Mouse (Mus musculus): Measurements from ENCODE around the gene Pianp. TPM values are rescaled to one million over a fixed set of nuclear protein-coding genes. Genes with fewer than 3 reads are reported as not detected.
A peak's percentile ranks its signal among the peaks of the same experiment; 100 is the strongest.
"Not testable (repeated sequence)": the region's sequence is repeated elsewhere in the genome, so short reads cannot be mapped to it uniquely, and the experiment has no call there.

Gene Pianp
- total RNA-seq, 2 experiments from 2014 or later: 0.16 to 0.72 TPM

GRCm38 (mm10) chr6:125003706-125004105 lies 7.2 kb downstream of the Pianp start:
- intact Hi-C loops (cut with DNase I; ENCODE audit: low total_unique reads): no loop called here
- DNase-seq: no peak

DNA sequence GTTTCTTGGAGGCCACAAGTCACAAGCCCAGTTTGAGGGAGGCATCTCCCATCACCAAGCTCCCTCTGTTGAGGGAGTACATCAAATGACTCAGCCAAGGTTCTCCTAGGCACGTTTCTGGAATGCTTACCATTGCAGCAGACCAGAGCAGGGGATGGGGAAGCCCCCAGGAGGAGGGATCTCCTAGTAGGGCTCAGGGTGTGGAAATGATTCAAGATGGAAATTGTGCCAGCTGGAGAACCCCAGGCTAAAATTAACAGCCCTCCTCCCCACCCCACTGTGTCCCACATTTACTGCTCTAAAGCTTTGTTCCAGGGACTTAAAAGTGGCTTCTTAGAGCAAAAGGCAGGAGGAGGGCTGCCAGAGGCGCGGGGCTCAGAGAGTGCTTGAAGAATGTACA lies 8.6 kb downstream of the Pianp start:
- no peak for DNase-seq
- intact Hi-C loops (cut with DNase I; ENCODE audit: low total_unique reads): no loop called here

DNA sequence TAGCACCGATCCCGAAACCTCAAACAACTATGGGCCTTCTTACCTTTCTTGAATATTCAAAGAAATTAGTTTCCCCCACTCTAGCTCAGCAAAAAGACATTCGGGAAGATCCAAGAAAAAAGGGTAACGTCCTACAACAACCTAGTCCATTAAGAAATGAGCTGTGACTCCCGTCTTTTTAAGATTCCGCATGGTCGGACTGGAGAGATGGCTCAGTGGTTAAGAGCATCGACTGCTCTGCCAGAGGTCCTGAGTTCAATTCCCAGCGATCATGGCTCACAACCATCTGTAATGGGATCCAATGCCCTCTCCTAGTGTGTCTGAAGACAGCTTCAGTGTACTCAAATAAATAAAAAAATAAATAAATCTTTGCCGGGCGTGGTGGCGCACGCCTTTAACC lies 11.6 kb downstream of the Pianp start:
- DNase-seq: no peak
- intact Hi-C loops (cut with DNase I; ENCODE audit: low total_unique reads): no loop called here

DNA sequence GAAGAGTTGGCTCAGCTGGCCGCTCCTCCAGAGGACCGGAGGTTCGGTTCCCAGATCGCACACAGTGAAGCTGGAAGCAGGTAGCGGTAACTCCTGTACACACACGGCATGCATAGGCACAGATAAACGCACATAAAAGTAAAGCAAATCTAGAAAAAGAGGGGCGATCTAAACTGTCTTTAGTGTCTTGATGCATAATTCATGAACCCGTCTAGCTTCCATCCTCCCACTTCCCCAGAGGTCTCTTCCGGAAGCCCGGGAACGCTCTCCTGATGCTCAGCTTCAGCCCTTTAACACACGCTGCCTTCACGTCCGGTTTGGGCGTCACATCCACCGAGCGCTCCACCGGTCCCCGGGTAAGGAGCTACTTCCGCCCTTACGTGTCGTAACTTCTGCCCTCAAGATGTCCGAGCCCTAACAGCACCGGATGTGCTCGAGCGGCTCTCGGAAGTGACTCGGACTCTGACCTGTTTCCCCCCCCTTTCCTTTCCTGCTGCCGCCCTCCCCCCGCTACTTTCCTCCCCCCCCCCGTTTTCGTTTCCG lies 12.2 kb downstream of the Pianp start:
- DNase-seq: peak; percentile 97
- intact Hi-C loops (cut with DNase I; ENCODE audit: low total_unique reads): no loop called here

- DNase-seq: no peak
- intact Hi-C loops (cut with DNase I; ENCODE audit: low total_unique reads): no loop called here
Observed at GRCm38 (mm10) chr6:125009129-125009180, 12.5 kb downstream of the Pianp start, which contains the start of gene Zfp384. Gene Zfp384, plus strand, starts transcription at chr6:125009145.

DNA sequence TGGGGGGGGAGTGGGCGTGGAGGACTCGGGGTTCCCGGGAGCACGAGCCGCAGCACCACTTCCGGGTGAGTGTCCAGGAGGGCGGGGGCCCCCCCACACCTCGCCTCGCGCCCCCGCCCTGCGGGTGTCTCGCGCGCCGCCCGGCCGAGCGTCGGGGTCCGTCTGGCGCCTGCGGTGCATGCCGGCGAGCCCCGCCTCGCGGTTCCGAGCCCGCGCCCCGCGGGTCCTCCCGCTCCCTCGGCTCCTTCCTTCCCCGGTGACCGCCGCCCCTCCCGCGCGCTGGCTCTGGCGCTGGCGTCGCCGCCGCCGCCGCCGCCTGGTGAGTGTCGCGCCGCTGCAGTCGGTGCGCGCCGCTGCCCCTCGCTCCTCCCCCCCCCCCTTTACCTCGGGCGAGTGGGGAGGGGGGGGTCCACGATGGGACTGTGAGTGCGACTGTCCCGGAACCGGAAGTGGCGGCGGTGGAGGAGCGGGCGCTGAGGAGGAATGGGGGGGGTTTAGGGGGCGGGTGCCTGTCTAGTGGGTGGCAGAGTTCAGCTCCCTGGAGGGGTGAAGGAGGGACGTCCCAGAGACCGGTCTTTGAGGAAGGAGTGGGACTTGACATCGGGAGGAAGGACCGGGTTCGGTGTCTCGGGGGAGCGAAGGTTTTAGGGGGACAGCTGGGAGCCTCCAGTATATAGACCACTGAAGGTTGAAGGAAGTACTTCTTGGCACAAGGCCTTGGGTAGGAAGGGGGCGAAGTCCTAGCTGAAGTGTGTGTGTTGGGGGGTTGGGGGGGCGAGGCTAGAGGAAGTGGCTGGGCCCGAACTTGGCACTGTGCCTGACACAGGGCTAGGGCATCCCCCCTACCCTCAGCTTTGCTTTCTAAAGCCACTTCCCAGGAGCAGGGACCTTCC lies 12.9 kb downstream of the Pianp start:
- DNase-seq: peak; percentile 90
- intact Hi-C loops (cut with DNase I; ENCODE audit: low total_unique reads): no loop called here

GRCm38 (mm10) chr6:125017682-125018081 lies 21.2 kb downstream of the Pianp start:
- intact Hi-C loops (cut with DNase I; ENCODE audit: low total_unique reads): no loop called here

DNA sequence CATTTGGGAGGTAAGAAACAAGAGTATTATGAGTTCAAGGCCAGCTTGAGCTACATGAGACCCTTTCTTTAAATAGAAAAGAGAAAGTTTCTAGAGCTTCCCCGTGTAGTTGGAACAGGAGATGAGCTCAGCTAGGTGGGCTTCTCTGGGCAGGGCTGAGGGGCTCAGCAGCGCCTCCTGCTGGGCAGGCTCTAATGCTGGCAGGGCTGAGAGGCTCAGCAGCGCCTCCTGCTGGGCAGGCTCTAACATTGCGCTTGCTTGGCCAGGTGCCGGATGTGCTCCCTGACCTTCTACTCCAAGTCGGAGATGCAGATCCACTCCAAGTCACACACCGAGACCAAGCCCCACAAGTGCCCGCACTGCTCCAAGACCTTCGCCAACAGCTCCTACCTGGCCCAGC lies 34.0 kb downstream of the Pianp start:
- intact Hi-C loops (cut with DNase I; ENCODE audit: low total_unique reads): not testable (repeated sequence)
- peak; percentile 62 for DNase-seq

More at GRCm38 (mm10) chr6:125017682-125018081, 21.2 kb downstream of the Pianp start:
- no peak for DNase-seq

- intact Hi-C loops (cut with DNase I; ENCODE audit: low total_unique reads): no loop called here
Observed at GRCm38 (mm10) chr6:125031604-125032003, 35.1 kb downstream of the Pianp start.

DNA sequence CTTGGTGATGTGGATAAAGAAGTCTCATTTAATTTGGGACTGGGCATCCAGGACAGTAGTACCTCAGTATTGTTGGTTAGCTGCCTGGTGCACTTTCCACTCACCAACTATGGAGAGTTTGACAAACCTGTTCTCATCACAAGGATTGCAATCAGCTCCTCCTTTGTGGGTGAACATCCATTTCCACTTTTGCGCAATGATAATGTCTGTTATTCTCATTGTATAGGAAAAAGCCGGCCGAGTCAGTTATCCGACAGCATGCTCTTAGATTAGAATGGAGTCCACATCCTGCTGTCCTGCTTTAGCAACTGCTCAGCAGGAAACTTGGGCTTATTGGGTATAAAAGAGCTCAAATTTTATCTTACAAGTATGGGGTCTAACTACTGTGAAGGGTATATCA lies 42.2 kb downstream of the Pianp start:
- no peak for DNase-seq
- intact Hi-C loops (cut with DNase I; ENCODE audit: low total_unique reads): no loop called here

More at GRCm38 (mm10) chr6:125031604-125032003, 35.1 kb downstream of the Pianp start:
- no peak for DNase-seq

- no peak for DNase-seq
- intact Hi-C loops (cut with DNase I; ENCODE audit: low total_unique reads): no loop called here
Observed at GRCm38 (mm10) chr6:125039131-125039530, 42.6 kb downstream of the Pianp start.

GRCm38 (mm10) chr6:125039533-125040153 lies 43.1 kb downstream of the Pianp start, which contains the start of gene Ing4:
Gene Ing4, plus strand, starts transcription at chr6:125039760.
- peak; percentile 89 for DNase-seq
- intact Hi-C loops (cut with DNase I; ENCODE audit: low total_unique reads): no loop called here

DNA sequence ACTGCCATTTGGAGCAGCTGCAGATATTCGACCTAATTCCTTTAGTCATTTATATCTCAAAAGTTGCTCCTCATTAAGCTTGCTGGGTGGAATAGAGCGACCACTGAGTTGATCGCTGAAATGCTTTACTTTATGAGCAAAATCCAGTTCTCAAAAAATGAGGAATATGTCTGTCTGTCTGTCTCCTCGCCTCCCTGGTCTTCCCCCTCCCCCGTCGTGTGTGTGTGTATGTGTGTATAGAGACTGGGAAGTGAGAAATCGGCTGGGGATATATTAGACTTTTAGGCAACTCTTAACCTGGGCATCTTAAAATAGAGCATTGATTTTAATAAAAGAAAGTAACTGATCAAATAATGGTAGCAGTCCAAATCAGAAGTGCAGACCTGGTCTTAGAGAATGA lies 43.7 kb downstream of the Pianp start:
- intact Hi-C loops (cut with DNase I; ENCODE audit: low total_unique reads): no loop called here
- DNase-seq: no peak

- intact Hi-C loops (cut with DNase I; ENCODE audit: low total_unique reads): no loop called here
- DNase-seq: no peak
Observed at GRCm38 (mm10) chr6:125041047-125041446, 44.6 kb downstream of the Pianp start.

DNA sequence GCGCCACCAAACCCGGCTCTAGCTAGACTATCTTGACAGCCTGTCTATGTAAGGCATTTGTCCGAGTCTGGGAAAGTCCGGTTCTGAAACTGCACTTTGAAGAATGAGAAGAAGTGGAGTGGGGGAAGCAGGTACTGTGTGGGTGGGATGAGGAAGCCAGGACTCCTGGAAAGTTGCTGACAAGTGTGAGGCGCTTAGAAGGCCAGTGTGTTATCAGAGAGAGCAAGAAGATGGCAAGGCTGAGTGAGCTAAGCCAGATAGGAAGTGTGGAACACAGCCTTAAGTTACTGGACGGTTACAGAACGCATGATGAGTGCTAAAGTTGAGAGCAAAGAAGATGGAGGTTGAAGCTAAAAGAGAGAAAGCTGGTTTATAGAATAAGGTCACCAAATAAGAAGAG lies 45.6 kb downstream of the Pianp start:
- intact Hi-C loops (cut with DNase I; ENCODE audit: low total_unique reads): no loop called here
- no peak for DNase-seq

DNA sequence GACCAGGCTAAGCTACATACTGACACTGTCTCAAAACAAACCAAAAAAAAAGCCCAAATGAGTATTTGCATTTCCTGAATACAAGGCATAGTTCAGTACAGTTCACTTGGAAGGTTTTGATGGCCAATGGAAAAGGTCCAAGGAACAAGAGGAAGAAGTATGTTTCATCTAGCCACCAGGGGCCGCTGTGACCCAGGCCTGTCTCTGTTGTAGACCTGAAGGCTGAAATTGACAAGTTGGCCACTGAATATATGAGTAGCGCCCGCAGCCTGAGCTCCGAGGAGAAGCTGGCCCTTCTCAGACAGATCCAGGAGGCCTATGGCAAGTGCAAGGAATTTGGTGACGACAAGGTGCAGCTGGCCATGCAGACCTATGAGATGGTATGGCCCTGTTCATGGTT lies 50.2 kb downstream of the Pianp start:
- peak; percentile 86 for DNase-seq
- intact Hi-C loops (cut with DNase I; ENCODE audit: low total_unique reads): loop anchor here (2.0 kb wide), 1 partner anchor 38 kb away; no protein-coding TSS in a partner anchor

- DNase-seq: no peak
- intact Hi-C loops (cut with DNase I; ENCODE audit: low total_unique reads): no loop called here
Observed at GRCm38 (mm10) chr6:125049678-125050077, 53.2 kb downstream of the Pianp start, which contains the start of gene Acrbp. Gene Acrbp, plus strand, starts transcription at chr6:125049689.

DNA sequence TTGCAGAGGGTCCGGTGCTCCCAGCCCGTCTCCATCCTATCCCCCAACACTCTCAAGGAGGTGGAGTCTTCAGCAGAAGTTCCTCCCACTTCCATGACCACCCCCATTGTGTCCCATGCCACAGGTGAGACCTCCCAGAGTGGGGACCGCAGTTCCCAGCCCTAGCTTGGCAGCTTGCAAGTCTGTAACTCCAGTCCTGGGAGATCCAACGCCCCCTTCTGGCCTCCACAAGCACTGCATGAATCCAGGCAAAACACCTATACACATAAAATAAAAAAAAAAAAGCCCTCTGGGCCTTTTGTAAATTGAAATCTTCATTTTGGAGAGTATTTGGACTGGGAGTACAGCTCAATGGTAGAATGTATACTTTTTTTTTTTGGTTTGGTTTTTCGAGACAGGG lies 54.7 kb downstream of the Pianp start:
- DNase-seq: no peak
- intact Hi-C loops (cut with DNase I; ENCODE audit: low total_unique reads): no loop called here
